Mouse (Mus musculus) cortical plate, adult 2 months (tissue): Measurements from ENCODE around the gene Slc17a5.

Experiments used
- CTCF ChIP-seq: fragments of 200-500 bp; IDR thresholded peaks from 2 replicates; pipeline ENCODE4 v1.5.1; 2011; ENCODE audit warnings: mild to moderate bottlenecking, control low read depth, low read length; ENCODE audit not compliant: insufficient read depth; ENCODE audit errors: extremely low read depth
- POLR2A ChIP-seq: fragments of 200-500 bp; IDR thresholded peaks from 2 replicates; pipeline ENCODE4 v1.6.1; 2011; ENCODE audit warnings: mild to moderate bottlenecking, low read length, control low read depth; ENCODE audit not compliant: insufficient read depth; ENCODE audit errors: extremely low read depth

- TF ChIP-seq POLR2A: no peak
- TF ChIP-seq CTCF: no peak
Observed at GRCm38 (mm10) chr9:78520127-78520779, 67.6 kb downstream of the Slc17a5 start.
